Mouse (Mus musculus) lung, adult 2 months (tissue): ENCODE data around the gene Syne3. TPM values are rescaled to one million over a fixed set of nuclear protein-coding genes. Genes with fewer than 3 reads are reported as not detected.

Source experiments
- DNase-seq: peaks from one replicate; pipeline ENCODE4 v3.0.0; 2022
- H3K4me1 ChIP-seq: fragments of 200-500 bp; 2 replicates; pipeline ENCODE4 v1.6.1; 2011; ENCODE audit warnings: low read length; ENCODE audit not compliant: control insufficient read depth, insufficient read depth
- H3K4me3 ChIP-seq: fragments of 200-500 bp; replicated peaks from 2 replicates; pipeline ENCODE3; 2011; ENCODE audit warnings: low read depth, mild to moderate bottlenecking, control low read depth, low read length; ENCODE audit errors: extremely low read depth
- CTCF ChIP-seq: fragments of 200-500 bp; IDR thresholded peaks from 2 replicates; pipeline ENCODE4 v1.5.1; 2011; ENCODE audit warnings: mild to moderate bottlenecking, low read length, control low read depth; ENCODE audit not compliant: insufficient read depth
- POLR2A ChIP-seq: fragments of 200-500 bp; IDR thresholded peaks from 2 replicates; pipeline ENCODE4 v1.6.1; 2011; ENCODE audit warnings: low read depth, mild to moderate bottlenecking, control low read depth, low read length, borderline replicate concordance; ENCODE audit errors: extremely low read depth
- WGBS: fragments of 180-500 bp; shearing (Covaris S2); methylation state at CpG from one replicate; pipeline ENCODE4 v1.1.7; 2018; 5-methylcytosine and 5-hydroxymethylcytosine counted together
- polyA plus RNA-seq: library from polyadenylated mRNA; depleted of rRNA; stranded (reverse); fragments of >200 nt; gene quantifications from 2 replicates; pipeline ENCODE4 v1.2.3, GENCODE M21; 2012

The Syne3 gene
- polyA plus RNA-seq, 1 experiment: 3.5 TPM

- TF ChIP-seq CTCF (no peak), POLR2A (no peak)
- WGBS: 68% methylated on average over 11 of the region's 11 CpGs
- Histone ChIP-seq H3K4me1 (no peaks in the 10 kb centered on the region), H3K4me3 (no peak overlapping the region)
- no peak for DNase-seq
Observed at GRCm38 (mm10) chr12:104958263-104958662, 51.3 kb downstream of the Syne3 start.

- TF ChIP-seq CTCF: no peak
- TF ChIP-seq POLR2A: no peak
- H3K4me1 ChIP-seq: no peaks in the 10 kb centered on the region
- DNase-seq: no peak
- H3K4me3 ChIP-seq: no peak overlapping the region
- WGBS: 92% methylated on average over 1 of the region's 1 CpGs
Observed at GRCm38 (mm10) chr12:104957165-104957564, 52.4 kb downstream of the Syne3 start.

GRCm38 (mm10) chr12:104956406-104956805, 53.2 kb downstream of the Syne3 start:
- 73% methylated on average over 6 of the region's 6 CpGs for WGBS
- no peaks in the 10 kb centered on the region for H3K4me1 ChIP-seq
- no peak overlapping the region for H3K4me3 ChIP-seq
- no peak for DNase-seq
- TF ChIP-seq POLR2A (no peak), CTCF (no peak)

GRCm38 (mm10) chr12:104955003-104955800, 54.4 kb downstream of the Syne3 start:
- no peak for DNase-seq
- no peak for TF ChIP-seq CTCF
- no peak for TF ChIP-seq POLR2A
- no peaks in the 10 kb centered on the region for H3K4me1 ChIP-seq
- no peak overlapping the region for H3K4me3 ChIP-seq
- 66% methylated on average over 17 of the region's 17 CpGs for WGBS

GRCm38 (mm10) chr12:104953941-104954340, 55.7 kb downstream of the Syne3 start:
- DNase-seq: peak; percentile 50
- no peak for TF ChIP-seq POLR2A
- TF ChIP-seq CTCF: peak; percentile 76
- 27% methylated on average over 4 of the region's 4 CpGs for WGBS
- H3K4me1 ChIP-seq: no peaks in the 10 kb centered on the region
- H3K4me3 ChIP-seq: no peak overlapping the region

GRCm38 (mm10) chr12:104952458-104952857, 57.2 kb downstream of the Syne3 start:
- peak; percentile 71 for DNase-seq
- Histone ChIP-seq H3K4me1 (no peaks in the 10 kb centered on the region), H3K4me3 (no peak overlapping the region)
- TF ChIP-seq POLR2A (no peak), CTCF (peak; percentile 92)
- 23% methylated on average over 5 of the region's 5 CpGs for WGBS

- TF ChIP-seq POLR2A (no peak), CTCF (no peak)
- DNase-seq: no peak
- H3K4me1 ChIP-seq: no peaks in the 10 kb centered on the region
- no peak overlapping the region for H3K4me3 ChIP-seq
- WGBS: 73% methylated on average over 2 of the region's 2 CpGs
Observed at GRCm38 (mm10) chr12:104947911-104948310, 61.7 kb downstream of the Syne3 start.

- H3K4me3 ChIP-seq: no peak overlapping the region
- TF ChIP-seq POLR2A (no peak), CTCF (no peak)
- WGBS: 92% methylated on average over 6 of the region's 6 CpGs
- no peaks in the 10 kb centered on the region for H3K4me1 ChIP-seq
- no peak for DNase-seq
Observed at GRCm38 (mm10) chr12:104946231-104946630, 63.4 kb downstream of the Syne3 start.

GRCm38 (mm10) chr12:104940466-104940865, 69.1 kb downstream of the Syne3 start:
- Histone ChIP-seq H3K4me3 (no peak overlapping the region), H3K4me1 (no peaks in the 10 kb centered on the region)
- TF ChIP-seq CTCF (no peak), POLR2A (no peak)
- no peak for DNase-seq
- WGBS: 81% methylated on average over 9 of the region's 9 CpGs

GRCm38 (mm10) chr12:104940027-104940386, 69.6 kb downstream of the Syne3 start:
- TF ChIP-seq POLR2A: no peak
- no peak for TF ChIP-seq CTCF
- 20% methylated on average over 4 of the region's 4 CpGs for WGBS
- no peak for DNase-seq

GRCm38 (mm10) chr12:104939372-104940026, 70.1 kb downstream of the Syne3 start:
- peak; percentile 74 for DNase-seq
- 50% methylated on average over 13 of the region's 13 CpGs for WGBS
- Histone ChIP-seq H3K4me1 (no peaks in the 10 kb centered on the region), H3K4me3 (no peak overlapping the region)
- TF ChIP-seq CTCF (peak; percentile 97), POLR2A (no peak)

More at GRCm38 (mm10) chr12:104940027-104940386, 69.6 kb downstream of the Syne3 start:
- H3K4me1 ChIP-seq: no peaks in the 10 kb centered on the region
- H3K4me3 ChIP-seq: no peak overlapping the region
